Mouse (Mus musculus) forelimb bud, embryonic 11.5 days (tissue): ENCODE results near the gene Lgals1.
A peak's percentile ranks its signal among the peaks of the same experiment; 100 is the strongest.
"Not testable (repeated sequence)": the region's sequence is repeated elsewhere in the genome, so short reads cannot be mapped to it uniquely, and the experiment has no call there.

Experiments
- DNase-seq: peaks from one replicate; pipeline ENCODE4 v3.0.0-alpha.2; 2012; ENCODE audit warnings: low read depth, low spot score

Gene Lgals1

GRCm38 (mm10) chr15:78926021-78926919 is at the start of gene Lgals1:
TSS of gene Lgals1 (plus strand) at chr15:78926725.
- DNase-seq: peak; percentile 90

GRCm38 (mm10) chr15:78876991-78877809 is 49.3 kb upstream of the Lgals1 start, which contains the start of gene Gga1:
TSS of gene Gga1 (plus strand) at chr15:78877190.
- DNase-seq: peak; percentile 98

DNA sequence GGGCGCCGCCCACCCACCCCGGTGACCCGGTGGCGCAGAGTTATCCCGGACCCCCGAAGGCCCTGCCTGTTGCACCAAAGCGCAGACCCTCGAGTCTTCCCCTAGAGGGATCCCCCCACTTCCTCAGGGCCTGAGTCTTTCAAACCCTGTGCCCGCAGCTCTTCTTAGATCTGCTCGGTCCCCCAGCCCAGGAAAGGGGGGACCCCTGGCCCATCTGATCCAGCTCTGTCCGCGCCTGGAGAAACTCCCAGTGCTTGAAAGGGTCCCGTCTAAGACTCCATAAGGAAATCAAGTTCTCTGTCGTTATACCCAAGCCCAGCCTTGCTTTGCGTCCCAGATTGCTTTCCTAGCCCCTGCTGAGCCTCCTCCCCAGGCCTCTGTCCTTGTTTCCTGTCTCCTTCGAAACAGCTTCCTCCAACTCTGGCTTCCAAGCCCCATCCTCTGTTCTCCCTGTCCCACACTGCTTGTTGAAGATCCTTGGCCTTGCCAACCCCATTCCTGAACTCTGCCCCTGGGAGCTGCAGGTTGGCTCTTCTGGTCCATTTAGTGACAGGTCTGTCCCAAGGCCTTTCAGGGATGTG is 48.6 kb upstream of the Lgals1 start:
- no peak for DNase-seq

GRCm38 (mm10) chr15:78878792-78879516 is 47.6 kb upstream of the Lgals1 start:
- DNase-seq: not testable (repeated sequence)

DNA sequence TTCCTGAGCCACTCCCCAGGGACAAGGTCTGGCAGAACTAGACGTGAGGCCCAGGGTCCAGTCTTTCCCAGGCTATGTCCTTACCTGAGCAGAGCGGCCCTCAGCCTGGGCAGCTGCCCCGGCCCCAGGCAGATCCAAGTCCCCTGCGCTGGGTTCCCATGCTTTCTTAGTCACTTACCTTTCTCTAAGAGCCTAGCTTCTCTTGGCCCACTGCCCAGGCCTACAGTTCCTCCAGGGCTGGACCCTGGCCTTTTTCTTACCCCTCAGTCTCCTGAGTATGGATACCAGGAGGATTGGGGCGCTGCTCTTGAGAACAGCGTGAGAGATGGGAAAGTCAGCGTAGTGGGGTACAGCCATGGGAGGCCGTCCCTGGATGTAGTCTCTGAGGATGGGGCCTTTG is 46.1 kb upstream of the Lgals1 start:
- DNase-seq: no peak

DNA sequence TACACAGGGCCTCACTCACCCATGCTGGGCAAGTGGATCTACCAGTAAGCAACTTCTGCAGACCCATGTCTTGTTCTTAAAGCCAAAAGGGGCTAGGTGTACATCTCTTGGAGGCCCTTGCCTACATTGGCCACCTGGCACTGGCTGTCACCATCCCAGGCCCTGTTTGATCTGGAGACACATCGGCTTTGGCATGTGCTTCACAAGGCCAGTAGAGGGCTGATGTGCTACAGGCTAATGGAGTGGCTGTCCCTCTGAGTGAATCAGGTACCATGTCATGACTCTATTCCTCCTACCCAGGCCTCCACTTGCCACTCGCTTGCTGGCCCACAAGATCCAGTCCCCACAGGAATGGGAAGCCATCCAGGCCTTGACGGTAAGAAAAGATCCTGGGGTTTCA is 44.7 kb upstream of the Lgals1 start:
- DNase-seq: no peak

- no peak for DNase-seq
Observed at GRCm38 (mm10) chr15:78889401-78889853, 37.1 kb upstream of the Lgals1 start.

GRCm38 (mm10) chr15:78892440-78892839 is 34.1 kb upstream of the Lgals1 start:
- no peak for DNase-seq

DNA sequence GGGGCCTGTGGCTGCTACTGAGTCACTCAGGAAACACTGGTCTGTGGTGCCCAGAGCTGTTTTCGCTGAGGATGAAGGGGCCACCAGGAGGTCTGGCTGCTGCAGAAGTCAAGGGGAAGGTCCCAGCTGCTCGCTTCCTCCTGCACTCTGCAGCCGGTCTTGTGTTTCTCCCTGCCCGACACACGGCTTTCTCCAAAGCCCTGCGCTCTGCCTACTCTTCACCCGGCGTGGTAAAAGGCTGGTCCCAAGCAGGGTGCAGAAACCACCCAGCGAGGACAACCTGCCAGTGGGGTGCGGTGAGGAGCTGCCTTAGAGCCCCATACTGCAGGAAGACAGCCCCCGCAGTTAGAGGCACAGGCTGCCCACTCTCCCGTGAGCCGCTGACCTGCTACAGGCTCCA is 31.8 kb upstream of the Lgals1 start:
- no peak for DNase-seq

GRCm38 (mm10) chr15:78895741-78896140 is 30.8 kb upstream of the Lgals1 start:
- no peak for DNase-seq

- no peak for DNase-seq
Observed at GRCm38 (mm10) chr15:78896149-78896548, 30.4 kb upstream of the Lgals1 start.

GRCm38 (mm10) chr15:78897488-78897887 is 29.0 kb upstream of the Lgals1 start:
- DNase-seq: no peak

- no peak for DNase-seq
Observed at GRCm38 (mm10) chr15:78898507-78899001, 28.0 kb upstream of the Lgals1 start.

DNA sequence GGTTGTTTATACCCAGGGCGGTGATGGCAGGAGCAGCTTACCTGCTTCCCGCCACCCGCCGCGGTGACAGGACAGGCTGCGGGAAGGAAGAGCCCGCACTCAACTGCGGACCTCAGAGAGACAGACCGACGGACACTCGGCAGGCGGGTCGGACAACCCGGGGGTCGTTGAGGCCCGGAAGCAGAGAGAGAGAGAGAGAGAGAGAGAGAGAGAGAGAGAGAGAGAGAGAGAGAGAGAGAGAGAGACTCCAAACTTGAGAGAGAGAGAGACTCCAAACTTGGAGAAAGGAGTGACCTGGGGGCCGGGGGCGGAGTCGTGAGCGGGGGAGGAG is 27.2 kb upstream of the Lgals1 start, which contains the start of gene Gm49510:
Gene Gm49510, plus strand, starts transcription at position 259 of the 331 bp plus-strand sequence.
- DNase-seq: no peak

GRCm38 (mm10) chr15:78899740-78900584 is 26.6 kb upstream of the Lgals1 start, which contains the start of gene Sh3bp1:
TSS of gene Sh3bp1 (plus strand) at chr15:78899768.
- no peak for DNase-seq

GRCm38 (mm10) chr15:78900585-78901421 is 25.7 kb upstream of the Lgals1 start:
- no peak for DNase-seq

GRCm38 (mm10) chr15:78901422-78901789 is 25.1 kb upstream of the Lgals1 start:
- DNase-seq: no peak

DNA sequence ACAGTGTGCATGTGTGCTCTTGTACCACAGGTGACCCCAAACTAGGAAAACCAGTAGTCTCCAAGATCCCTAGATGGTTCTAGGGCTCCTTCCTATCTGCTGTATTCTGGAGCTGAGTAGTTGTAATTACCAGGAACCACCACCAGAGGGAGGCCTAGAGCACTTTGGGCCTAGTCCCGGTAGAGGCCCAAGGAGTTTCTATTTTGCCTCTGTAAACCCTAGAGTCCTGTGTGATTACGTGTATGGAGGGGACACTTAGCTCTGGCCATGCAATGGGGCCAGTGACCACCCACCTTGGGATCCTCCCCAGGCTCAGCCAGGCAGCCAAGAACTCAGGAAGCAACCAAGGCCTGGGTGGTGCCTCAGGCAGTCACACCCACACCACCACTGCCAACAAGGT is 23.3 kb upstream of the Lgals1 start:
- peak; percentile 88 for DNase-seq

DNA sequence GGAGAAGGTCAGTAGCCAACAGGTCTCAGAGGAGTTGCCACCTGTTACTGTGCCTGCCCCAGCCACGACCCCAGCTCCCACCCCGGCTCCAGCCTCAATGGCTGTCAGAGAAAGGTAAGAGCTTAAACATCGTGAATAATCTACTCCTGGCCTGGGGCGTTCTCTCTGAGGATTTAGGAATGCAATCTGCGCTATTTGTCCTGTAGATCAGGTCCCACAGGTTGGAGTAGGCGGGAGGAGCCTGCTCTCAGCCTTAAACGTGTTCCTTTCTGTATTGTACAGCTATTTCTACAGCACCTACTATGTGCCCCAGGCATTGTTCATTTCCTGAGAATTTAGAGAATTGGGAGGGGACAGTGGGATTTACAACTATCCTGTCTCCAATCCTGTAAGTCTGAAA is 18.1 kb upstream of the Lgals1 start:
- DNase-seq: no peak
